ENCODE assay signal across 18 mouse cellular contexts in genomic region chr3:144264554-144264953, GRCm38 (mm10). TPM values are rescaled to one million over a fixed set of nuclear protein-coding genes. Genes with fewer than 3 reads are reported as not detected.
DNase-seq lines count a peak whose midpoint lies in the region; ATAC-seq and TF ChIP-seq lines count a peak whose summit lies in the region.
"Had no signal": no experiment of that assay in that cellular context is flagged by ENCODE, and none has a peak within 500 bp of the region (broad histone marks: within the 10 kb centered on the region; RNA-seq: fewer than 3 reads in every experiment).

No protein-coding gene starts in this region.

- no peak for TF ChIP-seq CTCF in brain, embryonic 14.5 days (IDR thresholded peaks at IDR 0.05; ENCODE audit: borderline replicate concordance, extremely low read depth, insufficient read depth, insufficient read length)
- no peak for TF ChIP-seq CTCF in intestine, postnatal 0 days (IDR thresholded peaks at IDR 0.05; ENCODE audit: low read depth)

- peak; percentile 11 for DNase-seq in brain, embryonic 14.5 days (ENCODE audit: low read depth)
- DNase-seq in skeletal muscle tissue, adult 2 months (ENCODE audit: low read depth, low spot score) = peak; percentile 16
- DNase-seq in thymus, adult 18-20 months = no peak
- DNase-seq: cerebellum, postnatal 25 days; gastrocnemius, postnatal 25 days; heart, postnatal 14 days had no signal

- H3K9me3 ChIP-seq in liver, embryonic 16.5 days (replicated peaks; ENCODE audit: control insufficient read depth, low read length) = no peaks in the 10 kb centered on the region
- no peaks in the 10 kb centered on the region for H3K9me3 ChIP-seq in liver, embryonic 12.5 days (replicated peaks)
- no peaks in the 10 kb centered on the region for H3K9me3 ChIP-seq in lung, embryonic 15.5 days
- H3K9me3 ChIP-seq in intestine, postnatal 0 days (ENCODE audit: control insufficient read depth) = no peaks in the 10 kb centered on the region
- H3K9me3 ChIP-seq: forebrain, embryonic 13.5 days; heart, embryonic 10.5 days; hindbrain, embryonic 13.5 days; limb, embryonic 12.5 days; midbrain, embryonic 13.5 days; neural tube, embryonic 15.5 days had no signal

- no peaks in the 10 kb centered on the region for H3K4me1 ChIP-seq in liver, embryonic 16.5 days (ENCODE audit: control insufficient read depth, low read depth, low read length)
- H3K4me1 ChIP-seq in liver, embryonic 12.5 days = no peaks in the 10 kb centered on the region
- H3K4me1 ChIP-seq in lung, embryonic 15.5 days = no peaks in the 10 kb centered on the region
- no peaks in the 10 kb centered on the region for H3K4me1 ChIP-seq in intestine, postnatal 0 days (replicated peaks; ENCODE audit: control insufficient read depth, insufficient read depth, low read length)
- H3K4me1 ChIP-seq: heart, embryonic 10.5 days; hindbrain, embryonic 13.5 days; limb, embryonic 12.5 days; midbrain, embryonic 13.5 days; neural tube, embryonic 15.5 days had no signal

- no peak overlapping the region for H3K4me2 ChIP-seq in liver, embryonic 16.5 days (ENCODE audit: low read depth, low read length)
- H3K4me2 ChIP-seq in liver, embryonic 12.5 days = no peak overlapping the region
- no peak overlapping the region for H3K4me2 ChIP-seq in lung, embryonic 15.5 days
- no peak overlapping the region for H3K4me2 ChIP-seq in intestine, postnatal 0 days (replicated peaks; ENCODE audit: low read depth)
- H3K4me2 ChIP-seq: forebrain, embryonic 13.5 days; hindbrain, embryonic 13.5 days; limb, embryonic 12.5 days; midbrain, embryonic 13.5 days; neural tube, embryonic 15.5 days had no signal

- H3K27me3 ChIP-seq in liver, embryonic 16.5 days (ENCODE audit: control insufficient read depth, insufficient read depth, low read depth, low read length) = no peaks in the 10 kb centered on the region
- H3K27me3 ChIP-seq in liver, embryonic 12.5 days (replicated peaks) = no peaks in the 10 kb centered on the region
- no peaks in the 10 kb centered on the region for H3K27me3 ChIP-seq in lung, embryonic 15.5 days
- H3K27me3 ChIP-seq in intestine, postnatal 0 days (replicated peaks; ENCODE audit: control insufficient read depth, insufficient read depth, low read length) = no peaks in the 10 kb centered on the region
- H3K27me3 ChIP-seq: forebrain, embryonic 13.5 days; hindbrain, embryonic 13.5 days; limb, embryonic 12.5 days; midbrain, embryonic 13.5 days; neural tube, embryonic 15.5 days had no signal

- no peak overlapping the region for H3K9ac ChIP-seq in liver, embryonic 16.5 days (ENCODE audit: low read depth, low read length)
- H3K9ac ChIP-seq in liver, embryonic 12.5 days = no peak overlapping the region
- H3K9ac ChIP-seq in lung, embryonic 15.5 days = no peak overlapping the region
- H3K9ac ChIP-seq in intestine, postnatal 0 days (ENCODE audit: low read depth, low read length) = no peak overlapping the region
- H3K9ac ChIP-seq: forebrain, embryonic 13.5 days; hindbrain, embryonic 13.5 days; limb, embryonic 12.5 days; midbrain, embryonic 13.5 days; neural tube, embryonic 15.5 days had no signal

- no peak overlapping the region for H3K4me3 ChIP-seq in liver, embryonic 16.5 days (ENCODE audit: low read depth, low read length)
- H3K4me3 ChIP-seq in liver, embryonic 12.5 days = no peak overlapping the region
- no peak overlapping the region for H3K4me3 ChIP-seq in lung, embryonic 15.5 days
- H3K4me3 ChIP-seq in intestine, postnatal 0 days (ENCODE audit: low read depth, low read length) = no peak overlapping the region
- H3K4me3 ChIP-seq: forebrain, embryonic 13.5 days; heart, embryonic 10.5 days; hindbrain, embryonic 13.5 days; limb, embryonic 12.5 days; midbrain, embryonic 13.5 days; myocyte; neural tube, embryonic 15.5 days had no signal

- 47% methylated on average over 3 of the region's 3 CpGs for WGBS in liver, embryonic 16.5 days (ENCODE audit: insufficient replicate concordance)
- 54% methylated on average over 3 of the region's 3 CpGs for WGBS in liver, embryonic 12.5 days (ENCODE audit: insufficient replicate concordance)
- 31% methylated on average over 3 of the region's 3 CpGs for WGBS in lung, embryonic 15.5 days
- 50% methylated on average over 3 of the region's 3 CpGs for WGBS in intestine, postnatal 0 days

- H3K36me3 ChIP-seq in liver, embryonic 16.5 days (ENCODE audit: control insufficient read depth, insufficient read depth) = no peaks in the 10 kb centered on the region
- no peaks in the 10 kb centered on the region for H3K36me3 ChIP-seq in liver, embryonic 12.5 days
- no peaks in the 10 kb centered on the region for H3K36me3 ChIP-seq in lung, embryonic 15.5 days
- H3K36me3 ChIP-seq in intestine, postnatal 0 days (ENCODE audit: control insufficient read depth, insufficient read depth) = no peaks in the 10 kb centered on the region
- H3K36me3 ChIP-seq: heart, embryonic 10.5 days; hindbrain, embryonic 13.5 days; limb, embryonic 12.5 days; midbrain, embryonic 13.5 days; neural tube, embryonic 15.5 days had no signal

- peak; percentile 39; the same call in 1 of the 2 replicates for ATAC-seq in liver, embryonic 16.5 days (ENCODE audit: low read depth)
- ATAC-seq in liver, embryonic 12.5 days = no peak
- ATAC-seq in lung, embryonic 15.5 days (ENCODE audit: borderline replicate concordance, extremely low read depth, low FRiP score, low TSS enrichment) = peak; percentile 11; the same call in 1 of the 2 replicates
- no peak for ATAC-seq in intestine, postnatal 0 days
- ATAC-seq: forebrain, embryonic 13.5 days; intestine, embryonic 16.5 days; midbrain, embryonic 13.5 days had no signal

- no peak for TF ChIP-seq POLR2A in brain, embryonic 14.5 days (IDR thresholded peaks at IDR 0.05; ENCODE audit: borderline replicate concordance, extremely low read depth, insufficient read depth, insufficient read length, poor library complexity, severe bottlenecking)

- no peak overlapping the region for H3K27ac ChIP-seq in liver, embryonic 16.5 days (ENCODE audit: low read length)
- H3K27ac ChIP-seq in liver, embryonic 12.5 days = no peak overlapping the region
- no peak overlapping the region for H3K27ac ChIP-seq in lung, embryonic 15.5 days
- H3K27ac ChIP-seq in intestine, postnatal 0 days (ENCODE audit: low read depth, low read length) = no peak overlapping the region
- H3K27ac ChIP-seq: forebrain, embryonic 13.5 days; heart, embryonic 10.5 days; hindbrain, embryonic 13.5 days; limb, embryonic 12.5 days; midbrain, embryonic 13.5 days; neural tube, embryonic 15.5 days had no signal

RNA-seq across cellular contexts. Expression of gene Lmo4, which starts 59.5 kb away (rescaled TPM):
- 13.8 and 14.0 TPM in 2 replicates for polyA plus RNA-seq in liver, embryonic 16.5 days (2015; fragmentation: Nextera tagmentation; extraction: Ambion mirVana)
- 14.8 and 16.5 TPM in 2 replicates for polyA plus RNA-seq in liver, embryonic 12.5 days (2016; fragmentation: Nextera tagmentation; extraction: Ambion mirVana)
- polyA plus RNA-seq in brain, embryonic 14.5 days (2012; rRNA removed) = 155 and 177 TPM in 2 replicates
- polyA plus RNA-seq in lung, embryonic 15.5 days (2015; fragmentation: Nextera tagmentation; extraction: Ambion mirVana) = 60.7 and 61.7 TPM in 2 replicates
- 23.5 and 26.3 TPM in 2 replicates for polyA plus RNA-seq in intestine, postnatal 0 days (2015; fragmentation: Nextera tagmentation; extraction: Ambion mirVana)

Comparison
In these comparisons a context has a peak if more than half of its experiments do, and no peak if none do; other contexts are left out.
1. ATAC-seq: peak in liver, embryonic 16.5 days (single experiment) and lung, embryonic 15.5 days (single experiment); none in liver, embryonic 12.5 days (single experiment) and intestine, postnatal 0 days (single experiment).
2. DNase-seq: peak in brain, embryonic 14.5 days (single experiment) and skeletal muscle tissue, adult 2 months (single experiment); none in thymus, adult 18-20 months (0 of 2).